Mouse (Mus musculus) midbrain, embryonic 11.5 days (tissue): ENCODE measurements around the gene Dnhd1. TPM values are rescaled to one million over a fixed set of nuclear protein-coding genes. Genes with fewer than 3 reads are reported as not detected.

Experiments used
- ATAC-seq: fragments of 200-750 bp; cut with Nextera tagmentation; 2 replicates; pipeline ENCODE4 v1.8.0; 2017; ENCODE audit warnings: moderate TSS enrichment, moderate library complexity; ENCODE audit not compliant: low FRiP score
- DNase-seq: peaks from one replicate; pipeline ENCODE4 v3.0.0; 2015; ENCODE audit warnings: low spot score; ENCODE audit errors: missing footprints
- H3K27ac ChIP-seq: fragments of 300-500 bp; sonication (generic); 2 replicates; pipeline ENCODE4 v1.5.1; 2014; ENCODE audit warnings: low read depth, low read length
- H3K27me3 ChIP-seq: fragments of 300-500 bp; sonication (generic); 2 replicates; pipeline ENCODE4 v1.6.1; 2014; ENCODE audit warnings: mild to moderate bottlenecking, low read length, moderate library complexity, mixed read lengths; ENCODE audit not compliant: control insufficient read depth, insufficient read depth
- H3K36me3 ChIP-seq: fragments of 300-500 bp; sonication (generic); 2 replicates; pipeline ENCODE4 v1.6.1; 2014; ENCODE audit warnings: mild to moderate bottlenecking, low read length, moderate library complexity, mixed read lengths; ENCODE audit not compliant: control insufficient read depth, insufficient read depth
- H3K4me1 ChIP-seq: fragments of 300-500 bp; sonication (generic); 2 replicates; pipeline ENCODE4 v1.6.1; 2014; ENCODE audit warnings: low read length; ENCODE audit not compliant: control insufficient read depth, insufficient read depth
- H3K4me2 ChIP-seq: fragments of 300-500 bp; sonication (generic); 2 replicates; pipeline ENCODE4 v1.6.1; 2014; ENCODE audit warnings: mild to moderate bottlenecking, moderate library complexity
- H3K4me3 ChIP-seq: fragments of 300-500 bp; sonication (generic); 2 replicates; pipeline ENCODE4 v1.5.1; 2014; ENCODE audit warnings: low read depth, low read length
- H3K9ac ChIP-seq: fragments of 300-500 bp; sonication (generic); 2 replicates; pipeline ENCODE4 v1.6.1; 2014; ENCODE audit warnings: low read length
- H3K9me3 ChIP-seq: fragments of 300-500 bp; sonication (generic); 2 replicates; pipeline ENCODE4 v1.6.1; 2016; ENCODE audit warnings: low read length; ENCODE audit not compliant: control insufficient read depth
- WGBS: fragments of 180-500 bp; shearing (Covaris S2); extraction: QIAGEN DNeasy Blood & Tissue Kit; methylation state at CpG from one replicate; pipeline ENCODE4 v1.1.7; 2014; 5-methylcytosine and 5-hydroxymethylcytosine counted together
- polyA plus RNA-seq: library from polyadenylated mRNA; unstranded; fragments of >200 nt; fragmentation: Nextera tagmentation; extraction: Ambion mirVana; gene quantifications from 2 replicates; pipeline ENCODE4 v1.2.1, GENCODE M21; 2014

The Dnhd1 gene
- polyA plus RNA-seq, 1 experiment from 2014 or later = 1.00 TPM

- DNase-seq = no peak
- no peaks in the 10 kb centered on the region for H3K4me1 ChIP-seq
- no peak overlapping the region for H3K9ac ChIP-seq
- H3K4me3 ChIP-seq = no peak overlapping the region
- H3K4me2 ChIP-seq = no peak overlapping the region
- no peaks in the 10 kb centered on the region for H3K9me3 ChIP-seq
- no peak overlapping the region for H3K27ac ChIP-seq
- H3K27me3 ChIP-seq = no peaks in the 10 kb centered on the region
- 86% methylated on average over 16 of the region's 16 CpGs for WGBS
- no peaks in the 10 kb centered on the region for H3K36me3 ChIP-seq
- no peak for ATAC-seq
Measured at GRCm38 (mm10) chr7:105703184-105703583, 52.6 kb downstream of the Dnhd1 start.

- Histone ChIP-seq H3K4me1 (no peaks in the 10 kb centered on the region), H3K9me3 (no peaks in the 10 kb centered on the region), H3K27me3 (no peaks in the 10 kb centered on the region), H3K4me3 (no peak overlapping the region), H3K36me3 (no peaks in the 10 kb centered on the region), H3K9ac (no peak overlapping the region), H3K4me2 (no peak overlapping the region), H3K27ac (no peak overlapping the region)
- DNase-seq (no peak), ATAC-seq (no peak)
- WGBS = 96% methylated on average over 4 of the region's 4 CpGs
Measured at GRCm38 (mm10) chr7:105703816-105704215, 53.2 kb downstream of the Dnhd1 start.

DNA sequence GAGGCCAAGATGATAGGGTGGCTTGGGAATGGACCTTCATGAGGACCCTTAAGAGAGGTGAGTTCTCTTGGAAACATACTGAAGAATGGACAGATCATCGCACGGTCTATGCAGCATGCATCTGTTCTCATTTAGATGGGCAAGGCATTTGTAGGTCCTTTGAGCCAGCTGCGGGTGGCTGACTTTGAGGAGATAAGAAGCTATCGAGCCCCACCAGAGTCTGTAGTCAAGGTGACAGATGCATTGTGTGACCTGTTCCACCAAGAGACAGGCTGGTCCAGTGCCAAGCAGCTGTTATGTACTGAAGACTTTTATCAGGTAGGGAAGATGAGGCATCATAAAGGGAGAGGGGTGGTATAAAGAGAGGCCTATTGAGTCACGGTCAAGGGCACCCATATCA is 58.1 kb downstream of the Dnhd1 start:
- no peak overlapping the region for H3K4me2 ChIP-seq
- WGBS = 93% methylated on average over 5 of the region's 5 CpGs
- H3K36me3 ChIP-seq = no peaks in the 10 kb centered on the region
- no peak overlapping the region for H3K4me3 ChIP-seq
- no peaks in the 10 kb centered on the region for H3K9me3 ChIP-seq
- H3K4me1 ChIP-seq = no peaks in the 10 kb centered on the region
- DNase-seq (no peak), ATAC-seq (no peak)
- H3K9ac ChIP-seq = no peak overlapping the region
- H3K27me3 ChIP-seq = no peaks in the 10 kb centered on the region
- no peak overlapping the region for H3K27ac ChIP-seq

DNA sequence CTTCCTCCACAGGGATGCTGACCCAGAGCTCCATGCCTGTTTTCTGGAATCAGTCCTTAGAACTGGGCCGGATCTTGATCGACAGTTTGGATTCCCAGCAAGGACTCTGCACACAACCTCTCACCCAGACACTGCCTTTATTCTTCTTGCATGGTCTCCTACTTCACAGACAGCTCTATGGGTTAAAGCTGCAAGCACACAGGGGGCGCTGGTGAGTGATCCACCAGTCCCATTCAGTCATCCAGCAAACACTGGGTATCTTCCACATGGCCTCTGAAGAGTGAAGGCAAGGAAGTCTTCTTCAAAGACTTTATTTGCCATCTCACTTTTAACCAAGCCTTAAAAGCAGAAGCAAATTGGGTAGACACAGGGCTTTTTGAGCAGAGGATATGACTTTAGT is 64.7 kb downstream of the Dnhd1 start:
- no peak overlapping the region for H3K9ac ChIP-seq
- no peaks in the 10 kb centered on the region for H3K4me1 ChIP-seq
- H3K4me2 ChIP-seq = no peak overlapping the region
- no peaks in the 10 kb centered on the region for H3K36me3 ChIP-seq
- ATAC-seq (no peak), DNase-seq (no peak)
- no peak overlapping the region for H3K4me3 ChIP-seq
- WGBS = 63% methylated on average over 3 of the region's 3 CpGs
- H3K27ac ChIP-seq = no peak overlapping the region
- no peaks in the 10 kb centered on the region for H3K27me3 ChIP-seq
- no peaks in the 10 kb centered on the region for H3K9me3 ChIP-seq

- 73% methylated on average over 2 of the region's 2 CpGs for WGBS
Measured at GRCm38 (mm10) chr7:105721916-105722315, 71.3 kb downstream of the Dnhd1 start.

DNA sequence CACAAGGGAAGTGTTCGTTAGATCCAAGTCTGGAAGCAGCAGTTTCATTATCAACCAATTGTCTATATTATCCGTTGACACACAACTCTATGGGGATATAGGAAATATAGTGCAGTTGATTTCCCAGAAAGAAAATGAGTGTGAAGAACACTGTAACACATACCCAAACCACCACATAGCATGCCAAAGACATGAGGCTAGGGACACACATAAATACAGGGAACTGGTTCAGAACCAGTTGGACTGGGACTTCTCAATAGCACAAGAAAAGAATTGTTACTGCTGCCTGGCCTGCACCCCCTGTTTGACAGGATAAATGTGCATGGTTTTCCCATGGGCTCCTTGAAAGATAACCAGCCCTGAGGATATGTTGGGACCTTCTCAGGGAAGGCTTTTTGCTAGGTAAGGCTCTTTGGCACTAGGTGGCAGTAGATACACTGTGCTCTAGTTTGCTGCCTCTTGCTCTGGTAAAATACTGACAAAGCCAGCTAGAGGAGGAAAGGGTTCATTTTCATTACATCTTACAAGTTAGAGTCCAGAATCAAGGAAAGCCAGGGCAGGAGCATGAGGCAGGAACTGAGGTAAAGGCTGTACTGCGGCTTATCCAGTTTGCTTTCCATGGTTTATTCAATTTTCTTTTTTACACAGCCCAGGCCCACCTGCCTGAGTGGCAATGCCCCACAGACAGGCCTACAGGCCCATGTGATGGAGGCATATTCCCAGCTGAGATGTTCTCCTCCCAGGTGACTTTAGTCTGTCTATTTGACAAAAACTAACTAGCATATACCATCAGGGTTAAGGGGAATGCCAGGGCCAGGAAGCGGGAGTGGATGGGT is 75.7 kb downstream of the Dnhd1 start:
- H3K4me2 ChIP-seq = no peak overlapping the region
- no peak overlapping the region for H3K4me3 ChIP-seq
- WGBS = 85% methylated on average over 4 of the region's 4 CpGs
- DNase-seq = peak; percentile 92
- peaks cover 7% of the 10 kb centered on the region for H3K4me1 ChIP-seq
- no peak overlapping the region for H3K9ac ChIP-seq
- no peaks in the 10 kb centered on the region for H3K36me3 ChIP-seq
- peak; percentile 81 for ATAC-seq
- no peak overlapping the region for H3K27ac ChIP-seq
- no peaks in the 10 kb centered on the region for H3K9me3 ChIP-seq
- H3K27me3 ChIP-seq = no peaks in the 10 kb centered on the region

More at GRCm38 (mm10) chr7:105721916-105722315, 71.3 kb downstream of the Dnhd1 start:
- no peak overlapping the region for H3K27ac ChIP-seq
- ATAC-seq (no peak), DNase-seq (no peak)
- H3K9ac ChIP-seq = no peak overlapping the region
- H3K27me3 ChIP-seq = no peaks in the 10 kb centered on the region
- no peak overlapping the region for H3K4me2 ChIP-seq
- no peaks in the 10 kb centered on the region for H3K4me1 ChIP-seq
- no peak overlapping the region for H3K4me3 ChIP-seq
- H3K9me3 ChIP-seq = no peaks in the 10 kb centered on the region
- H3K36me3 ChIP-seq = no peaks in the 10 kb centered on the region

DNA sequence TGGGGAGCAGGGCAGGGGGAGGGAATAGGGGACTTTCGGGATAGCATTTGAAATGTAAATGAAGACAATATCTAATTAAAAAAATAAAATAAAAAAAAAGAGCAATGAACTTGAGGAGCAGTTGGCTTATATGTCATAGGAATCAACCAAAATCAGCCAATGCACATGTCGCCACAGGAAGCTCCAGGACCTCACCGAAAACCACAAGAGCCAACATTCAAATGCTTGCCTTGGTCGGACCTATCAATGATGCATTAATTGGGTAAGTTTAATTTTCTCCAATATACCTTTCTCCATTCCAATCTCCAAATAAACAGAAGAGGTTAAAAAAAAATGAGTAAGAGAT is 76.3 kb downstream of the Dnhd1 start:
- Histone ChIP-seq H3K36me3 (no peaks in the 10 kb centered on the region), H3K27ac (no peak overlapping the region), H3K27me3 (no peaks in the 10 kb centered on the region), H3K9me3 (no peaks in the 10 kb centered on the region), H3K4me2 (no peak overlapping the region), H3K4me3 (no peak overlapping the region), H3K9ac (no peak overlapping the region), H3K4me1 (peaks cover 7% of the 10 kb centered on the region)
- WGBS = 92% methylated on average over 4 of the region's 4 CpGs
- DNase-seq = no peak
- no peak for ATAC-seq

DNA sequence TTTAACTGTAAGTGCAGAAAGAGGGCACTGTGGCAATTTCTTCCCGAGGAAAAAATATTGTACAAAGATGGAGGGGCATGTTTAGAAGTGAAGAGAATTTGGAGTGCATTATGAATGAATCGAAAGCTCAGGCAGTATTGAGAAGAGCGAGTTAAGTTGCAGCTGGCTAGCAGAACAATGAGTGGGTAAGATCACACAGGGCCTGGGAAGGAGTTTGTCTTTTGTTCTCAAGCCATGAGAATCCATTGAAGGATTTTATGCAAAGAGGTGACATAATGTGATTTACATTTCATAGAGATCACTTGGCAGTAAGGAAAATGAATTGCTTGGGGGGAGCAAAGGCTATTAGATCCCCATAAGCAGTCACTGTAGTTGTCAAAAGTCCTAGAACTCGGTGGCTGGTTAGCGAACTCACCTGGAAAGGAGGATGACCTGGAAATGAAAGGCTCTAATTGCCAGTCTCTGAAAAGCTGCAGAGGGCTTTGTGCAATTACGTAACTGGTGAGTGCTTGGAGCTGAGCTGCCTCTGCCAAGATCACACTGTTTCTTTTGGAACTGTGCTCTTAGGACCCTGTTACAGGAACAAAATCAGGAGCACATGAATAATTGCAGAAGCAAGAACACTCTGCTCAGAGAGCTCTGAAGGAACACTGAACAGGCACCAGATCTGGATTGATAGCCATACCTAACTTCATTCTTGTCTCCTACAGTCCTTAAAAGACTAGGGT is 78.2 kb downstream of the Dnhd1 start:
- H3K27me3 ChIP-seq = no peaks in the 10 kb centered on the region
- H3K4me3 ChIP-seq = no peak overlapping the region
- peaks cover 7% of the 10 kb centered on the region for H3K4me1 ChIP-seq
- ATAC-seq (peak; percentile 71), DNase-seq (peak; percentile 85)
- no peak overlapping the region for H3K4me2 ChIP-seq
- H3K9me3 ChIP-seq = no peaks in the 10 kb centered on the region
- peak overlapping the region; percentile 36; the same call in 1 of the 2 replicates for H3K27ac ChIP-seq
- peaks cover 12% of the 10 kb centered on the region; the same call in 1 of the 2 replicates for H3K36me3 ChIP-seq
- 54% methylated on average over 6 of the region's 6 CpGs for WGBS
- 0 out of 2 replicates have a peak overlapping the region, but pooled peaks have one; percentile 6 for H3K9ac ChIP-seq

GRCm38 (mm10) chr7:105733836-105734235 is 83.2 kb downstream of the Dnhd1 start:
- no peak for ATAC-seq
- WGBS = 95% methylated on average over 11 of the region's 11 CpGs
- Histone ChIP-seq H3K27me3 (no peaks in the 10 kb centered on the region), H3K9me3 (no peaks in the 10 kb centered on the region), H3K4me1 (peaks cover 23% of the 10 kb centered on the region), H3K9ac (no peak overlapping the region), H3K4me2 (no peak overlapping the region), H3K4me3 (no peak overlapping the region), H3K27ac (no peak overlapping the region), H3K36me3 (peaks cover 18% of the 10 kb centered on the region; the same call in 1 of the 2 replicates)
- DNase-seq = peak; percentile 75
